Mouse (Mus musculus) C2C12 (cell line): ENCODE measurements at regions not wholly inside any gene's neighbourhood (a gene's known extent, or its start where the extent isn't known, plus 50 kb on each side); places are given as distances from the start of the nearest gene placed in this dataset.

ENCODE experiments used
- CTCF ChIP-seq: IDR thresholded peaks from one replicate; pipeline ENCODE4 v1.5.1; 2011; ENCODE audit not compliant: control insufficient read depth, insufficient read depth, insufficient read length
- FOSL1 ChIP-seq: IDR thresholded peaks from one replicate; pipeline ENCODE4 v1.8.0; 2011; ENCODE audit warnings: mild to moderate bottlenecking, low read length; ENCODE audit not compliant: poor library complexity, insufficient read depth, severe bottlenecking
- MAX ChIP-seq: IDR thresholded peaks from one replicate; pipeline ENCODE4 v1.6.1; 2011; ENCODE audit warnings: mild to moderate bottlenecking, control low read depth

- TF ChIP-seq CTCF (no peak), MAX (no peak), FOSL1 (no peak)
Measured at GRCm38 (mm10) chr1:166801929-166802328, 120.3 kb upstream of the Fmo9 start.
